Comparison of ENCODE assay signal across 8 mouse cellular contexts in genomic region chr1:133159128-133159564, GRCm38 (mm10). TPM values are rescaled to one million over a fixed set of nuclear protein-coding genes. Genes with fewer than 3 reads are reported as not detected.
DNase-seq lines count a peak whose midpoint lies in the region; ATAC-seq lines count a peak whose summit lies in the region.

No protein-coding gene starts in this region.

- no peak overlapping the region for H3K4me2 ChIP-seq in midbrain, embryonic 13.5 days (replicated peaks)

- WGBS in heart, embryonic 10.5 days = 53% methylated on average over 7 of the region's 7 CpGs
- WGBS in midbrain, embryonic 13.5 days = 67% methylated on average over 7 of the region's 7 CpGs

- H3K9me3 ChIP-seq in heart, embryonic 10.5 days = no peaks in the 10 kb centered on the region
- H3K9me3 ChIP-seq in midbrain, embryonic 13.5 days = no peaks in the 10 kb centered on the region

- no peak overlapping the region for H3K4me3 ChIP-seq in heart, embryonic 10.5 days
- H3K4me3 ChIP-seq in midbrain, embryonic 13.5 days (replicated peaks) = no peak overlapping the region

- H3K36me3 ChIP-seq in heart, embryonic 10.5 days = no peaks in the 10 kb centered on the region
- no peaks in the 10 kb centered on the region for H3K36me3 ChIP-seq in midbrain, embryonic 13.5 days

- H3K27me3 ChIP-seq in heart, embryonic 10.5 days (ENCODE audit: insufficient read depth, poor library complexity, severe bottlenecking) = peaks cover 59% of the 10 kb centered on the region
- peaks cover 37% of the 10 kb centered on the region for H3K27me3 ChIP-seq in midbrain, embryonic 13.5 days

- peak overlapping the region; percentile 59; the same call in 1 of the 2 replicates for H3K27ac ChIP-seq in heart, embryonic 10.5 days
- no peak overlapping the region for H3K27ac ChIP-seq in midbrain, embryonic 13.5 days

- no peak overlapping the region for H3K9ac ChIP-seq in midbrain, embryonic 13.5 days (replicated peaks)

- ATAC-seq in activated CD4-positive, CD25-positive, alpha-beta regulatory T cell, adult 4 months = peak; percentile 91
- ATAC-seq in midbrain, embryonic 13.5 days = no peak

- H3K4me1 ChIP-seq in heart, embryonic 10.5 days = peaks cover 18% of the 10 kb centered on the region
- H3K4me1 ChIP-seq in midbrain, embryonic 13.5 days (replicated peaks) = peaks cover 18% of the 10 kb centered on the region

- DNase-seq in layer of hippocampus, postnatal 36 days = peak; percentile 23 to 39
- no peak for DNase-seq in layer of hippocampus, adult 9-10 months (ENCODE audit: low spot score)
- no peak for DNase-seq in heart, embryonic 10.5 days (ENCODE audit: low spot score)
- DNase-seq in kidney, postnatal 4 days = peak; percentile 55 to 66
- DNase-seq in right cerebral cortex, postnatal 14 days = peak; percentile 67
- DNase-seq in yolk sac, embryonic 10.5 days (ENCODE audit: low spot score) = no peak

RNA-seq across cellular contexts. Expression of gene Plekha6, which starts 4.9 kb away (rescaled TPM):
- total RNA-seq in layer of hippocampus, postnatal 36 days (2021) = 10 to 100 TPM; 48.4 to 51.8 TPM
- polyA plus RNA-seq in activated CD4-positive, CD25-positive, alpha-beta regulatory T cell, adult 4 months (2017; shearing (Covaris generic)) = under 1 TPM in 1 of 2 experiments, not detected in 1; 0.06 TPM
- polyA plus RNA-seq in heart, embryonic 10.5 days (2016; fragmentation: Nextera tagmentation; extraction: Ambion mirVana) = 13.5 and 14.2 TPM in 2 replicates
- 25.4 and 28.5 TPM in 2 replicates for polyA plus RNA-seq in midbrain, embryonic 13.5 days (2015; fragmentation: Nextera tagmentation; extraction: Ambion mirVana)

RNA-seq across cellular contexts. Expression of gene Ppp1r15b, which starts 28.2 kb away (rescaled TPM):
- total RNA-seq in layer of hippocampus, postnatal 36 days (2021) = 10 to 100 TPM; 42.5 to 44.2 TPM
- polyA plus RNA-seq in activated CD4-positive, CD25-positive, alpha-beta regulatory T cell, adult 4 months (2017; shearing (Covaris generic)) = 10 to 100 TPM; 21.7 to 22.4 TPM
- 44.9 and 46.1 TPM in 2 replicates for polyA plus RNA-seq in heart, embryonic 10.5 days (2016; fragmentation: Nextera tagmentation; extraction: Ambion mirVana)
- polyA plus RNA-seq in midbrain, embryonic 13.5 days (2015; fragmentation: Nextera tagmentation; extraction: Ambion mirVana) = 33.2 and 34.3 TPM in 2 replicates

Comparison
In these comparisons a context has a peak if more than half of its experiments do, and no peak if none do; other contexts are left out.
1. DNase-seq: peak in layer of hippocampus, postnatal 36 days (2 of 2), kidney, postnatal 4 days (2 of 2) and right cerebral cortex, postnatal 14 days (single experiment); none in layer of hippocampus, adult 9-10 months (single experiment), heart, embryonic 10.5 days (single experiment) and yolk sac, embryonic 10.5 days (single experiment).
2. RNA of gene Plekha6, which starts 4.9 kb away (polyA plus RNA-seq): 25.4 to 28.5 TPM in midbrain, embryonic 13.5 days and 13.5 to 14.2 TPM in heart, embryonic 10.5 days; 0.06 TPM in activated CD4-positive, CD25-positive, alpha-beta regulatory T cell, adult 4 months; every median in the first group is over 10 times any median in the second.